ENCODE assay signal across 9 mouse cellular contexts in the genomic region with DNA sequence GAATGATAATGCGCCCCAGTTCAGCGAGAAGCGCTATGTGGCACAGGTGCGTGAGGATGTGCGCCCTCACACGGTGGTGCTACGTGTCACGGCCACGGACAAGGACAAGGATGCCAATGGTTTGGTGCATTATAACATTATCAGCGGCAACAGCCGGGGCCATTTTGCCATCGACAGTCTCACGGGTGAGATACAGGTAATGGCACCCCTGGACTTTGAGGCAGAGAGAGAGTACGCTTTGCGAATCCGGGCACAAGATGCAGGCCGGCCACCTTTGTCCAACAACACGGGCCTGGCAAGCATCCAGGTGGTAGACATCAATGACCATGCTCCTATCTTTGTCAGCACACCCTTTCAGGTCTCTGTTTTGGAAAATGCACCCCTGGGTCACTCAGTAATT. TPM values are rescaled to one million over a fixed set of nuclear protein-coding genes. Genes with fewer than 3 reads are reported as not detected.
DNase-seq lines count a peak whose midpoint lies in the region; ATAC-seq and TF ChIP-seq lines count a peak whose summit lies in the region.
"Had no signal": no experiment of that assay in that cellular context is flagged by ENCODE, and none has a peak within 500 bp of the region (broad histone marks: within the 10 kb centered on the region; RNA-seq: fewer than 3 reads in every experiment).

No protein-coding gene starts in this region.

- TF ChIP-seq EP300 in stomach, postnatal 0 days (optimal IDR thresholded peaks at IDR 0.05), result no peak

- H3K4me3 ChIP-seq in cerebellum, adult 2 months (replicated peaks; ENCODE audit: insufficient read depth, low read depth, low read length), result peak overlapping the region; percentile 95
- H3K4me3 ChIP-seq in stomach, embryonic 14.5 days (ENCODE audit: low read depth, low read length), result no peak overlapping the region
- H3K4me3 ChIP-seq in stomach, postnatal 0 days (ENCODE audit: low read depth, low read length), result no peak overlapping the region
- H3K4me3 ChIP-seq in limb, embryonic 12.5 days (replicated peaks), result peak overlapping the region; percentile 39
- H3K4me3 ChIP-seq in olfactory bulb, adult 2 months (ENCODE audit: insufficient read depth, low read depth, low read length), result peak overlapping the region; percentile 86; the same call in 1 of the 2 replicates

- no peaks in the 10 kb centered on the region for H3K27me3 ChIP-seq in cerebellum, adult 2 months (ENCODE audit: control insufficient read depth, insufficient read depth, low read length)
- peaks cover 60% of the 10 kb centered on the region for H3K27me3 ChIP-seq in stomach, embryonic 14.5 days (ENCODE audit: control insufficient read depth, insufficient read depth, low read length)
- H3K27me3 ChIP-seq in stomach, postnatal 0 days (ENCODE audit: control insufficient read depth, insufficient read depth, low read length), result peaks cover 21% of the 10 kb centered on the region
- peaks cover 100% of the 10 kb centered on the region for H3K27me3 ChIP-seq in limb, embryonic 12.5 days

- no peak for ATAC-seq in cerebellum, adult (ENCODE audit: insufficient number of reproducible peaks, low FRiP score, low TSS enrichment)
- ATAC-seq in stomach, embryonic 14.5 days (ENCODE audit: insufficient number of reproducible peaks, insufficient read depth, low FRiP score, low read depth), result no peak
- ATAC-seq in stomach, postnatal 0 days (ENCODE audit: low FRiP score, low TSS enrichment), result no peak
- no peak for ATAC-seq in limb, embryonic 12.5 days (ENCODE audit: insufficient number of reproducible peaks, insufficient read depth, low FRiP score, low TSS enrichment, low read depth)

- no peak for TF ChIP-seq POLR2A in cerebellum, adult 2 months (IDR thresholded peaks at IDR 0.05; ENCODE audit: borderline replicate concordance, insufficient read depth, low read length)
- no peak for TF ChIP-seq POLR2A in olfactory bulb, adult 2 months (IDR thresholded peaks at IDR 0.05; ENCODE audit: insufficient read depth, low read depth, low read length)

- H3K9ac ChIP-seq in stomach, embryonic 14.5 days (replicated peaks; ENCODE audit: low read depth, low read length), result no peak overlapping the region
- no peak overlapping the region for H3K9ac ChIP-seq in stomach, postnatal 0 days (ENCODE audit: low read length)
- H3K9ac ChIP-seq in limb, embryonic 12.5 days (replicated peaks), result no peak overlapping the region

- peaks cover 45% of the 10 kb centered on the region for H3K4me1 ChIP-seq in cerebellum, adult 2 months (ENCODE audit: control insufficient read depth, insufficient read depth, low read length)
- H3K4me1 ChIP-seq in stomach, embryonic 14.5 days (ENCODE audit: control insufficient read depth, insufficient read depth, low read length), result peaks cover 9% of the 10 kb centered on the region; the same call in 1 of the 2 replicates
- H3K4me1 ChIP-seq in stomach, postnatal 0 days (replicated peaks; ENCODE audit: control insufficient read depth, insufficient read depth), result peaks cover 10% of the 10 kb centered on the region
- H3K4me1 ChIP-seq in limb, embryonic 12.5 days (replicated peaks), result peaks cover 27% of the 10 kb centered on the region
- peaks cover 49% of the 10 kb centered on the region for H3K4me1 ChIP-seq in olfactory bulb, adult 2 months (ENCODE audit: control insufficient read depth, insufficient read depth, low read length)

- no peaks in the 10 kb centered on the region for H3K9me3 ChIP-seq in stomach, embryonic 14.5 days (ENCODE audit: control insufficient read depth, low read depth, low read length)
- no peaks in the 10 kb centered on the region for H3K9me3 ChIP-seq in stomach, postnatal 0 days (ENCODE audit: control insufficient read depth, low read length)
- no peaks in the 10 kb centered on the region for H3K9me3 ChIP-seq in limb, embryonic 12.5 days

- no peak for TF ChIP-seq CTCF in cerebellum, adult 2 months (IDR thresholded peaks at IDR 0.05; ENCODE audit: borderline replicate concordance, insufficient read depth, low read depth, low read length)
- TF ChIP-seq CTCF in stomach, postnatal 0 days (IDR thresholded peaks at IDR 0.05; ENCODE audit: low read depth), result no peak
- TF ChIP-seq CTCF in olfactory bulb, adult 2 months (IDR thresholded peaks at IDR 0.05; ENCODE audit: insufficient read depth, low read depth, low read length), result no peak

- WGBS in cerebellum, adult 2 months, result 67% methylated on average over 18 of the region's 18 CpGs
- WGBS in stomach, embryonic 14.5 days, result 63% methylated on average over 18 of the region's 18 CpGs
- 59% methylated on average over 18 of the region's 18 CpGs for WGBS in stomach, postnatal 0 days
- WGBS in limb, embryonic 12.5 days, result 63% methylated on average over 18 of the region's 18 CpGs
- WGBS in olfactory bulb, adult 2 months, result 71% methylated on average over 18 of the region's 18 CpGs

- H3K4me2 ChIP-seq in stomach, embryonic 14.5 days (replicated peaks; ENCODE audit: low read depth, low read length), result peak overlapping the region; percentile 69; the same call in 1 of the 2 replicates
- no peak overlapping the region for H3K4me2 ChIP-seq in stomach, postnatal 0 days (replicated peaks; ENCODE audit: low read depth)
- peak overlapping the region; percentile 64; the same call in 1 of the 2 replicates for H3K4me2 ChIP-seq in limb, embryonic 12.5 days

- no peaks in the 10 kb centered on the region for H3K36me3 ChIP-seq in stomach, embryonic 14.5 days (ENCODE audit: control insufficient read depth, insufficient read depth, low read length)
- H3K36me3 ChIP-seq in stomach, postnatal 0 days (ENCODE audit: control insufficient read depth, insufficient read depth, low read length), result no peaks in the 10 kb centered on the region
- no peaks in the 10 kb centered on the region for H3K36me3 ChIP-seq in limb, embryonic 12.5 days

- H3K27ac ChIP-seq in cerebellum, adult 2 months (ENCODE audit: insufficient read depth, low read length), result no peak overlapping the region
- H3K27ac ChIP-seq in stomach, embryonic 14.5 days (ENCODE audit: low read length), result no peak overlapping the region
- H3K27ac ChIP-seq in stomach, postnatal 0 days (replicated peaks), result no peak overlapping the region
- no peak overlapping the region for H3K27ac ChIP-seq in limb, embryonic 12.5 days
- H3K27ac ChIP-seq in olfactory bulb, adult 2 months (ENCODE audit: insufficient read depth, low read depth, low read length), result no peak overlapping the region

- peak in 1 of 2 experiments; percentile 42 for DNase-seq in cerebellum, adult 2 months
- no peak for DNase-seq in stomach, postnatal 0 days (ENCODE audit: low spot score)
- no peak for DNase-seq in layer of hippocampus, adult 18-20 months (ENCODE audit: low spot score in 2 of 2)
- DNase-seq in layer of hippocampus, postnatal 10 days (ENCODE audit: low spot score in 2 of 2), result no peak
- DNase-seq: thymus, adult 2 months had no signal

RNA-seq across cellular contexts. Expression of gene Celsr3, which starts 1.8 kb away (rescaled TPM):
- 77.1 and 88.3 TPM in 2 replicates for polyA plus RNA-seq in cerebellum, adult 2 months (2012; rRNA removed)
- polyA plus RNA-seq in stomach, embryonic 14.5 days (2014; fragmentation: Nextera tagmentation; extraction: Ambion mirVana), result 1.3 and 1.8 TPM in 2 replicates
- 0.15 and 0.22 TPM in 2 replicates for polyA plus RNA-seq in stomach, postnatal 0 days (2015; fragmentation: Nextera tagmentation; extraction: Ambion mirVana)
- 0.14 and 0.30 TPM in 2 replicates for polyA plus RNA-seq in limb, embryonic 12.5 days (2016; fragmentation: Nextera tagmentation; extraction: Ambion mirVana)
- not detected in 2 replicates for polyA plus RNA-seq in olfactory bulb, adult 2 months (2012; ENCODE audit: insufficient read depth, insufficient read length, low replicate concordance, missing spikeins)
- 10 to 100 TPM; 54.6 to 58.6 TPM for total RNA-seq in layer of hippocampus, adult 18-20 months (2021)
- 10 to 100 TPM; 64.6 to 78.9 TPM for total RNA-seq in layer of hippocampus, postnatal 10 days (2021)

RNA-seq across cellular contexts. Expression of gene Nckipsd, which starts 19.7 kb away (rescaled TPM):
- polyA plus RNA-seq in cerebellum, adult 2 months (2012; rRNA removed), result 73.9 and 76.9 TPM in 2 replicates
- 11.9 and 15.3 TPM in 2 replicates for polyA plus RNA-seq in stomach, embryonic 14.5 days (2014; fragmentation: Nextera tagmentation; extraction: Ambion mirVana)
- 7.9 and 8.5 TPM in 2 replicates for polyA plus RNA-seq in stomach, postnatal 0 days (2015; fragmentation: Nextera tagmentation; extraction: Ambion mirVana)
- 19.3 and 21.6 TPM in 2 replicates for polyA plus RNA-seq in limb, embryonic 12.5 days (2016; fragmentation: Nextera tagmentation; extraction: Ambion mirVana)
- not detected in 2 replicates for polyA plus RNA-seq in olfactory bulb, adult 2 months (2012; ENCODE audit: insufficient read depth, insufficient read length, low replicate concordance, missing spikeins)
- total RNA-seq in layer of hippocampus, adult 18-20 months (2021), result 10 to 100 TPM; 75.6 to 78.8 TPM
- 10 to 100 TPM; 40.7 to 43.4 TPM for total RNA-seq in layer of hippocampus, postnatal 10 days (2021)

RNA-seq across cellular contexts. Expression of gene Slc26a6, which starts 25.2 kb away (rescaled TPM):
- 22.6 and 28.2 TPM in 2 replicates for polyA plus RNA-seq in cerebellum, adult 2 months (2012; rRNA removed)
- 17.8 and 19.1 TPM in 2 replicates for polyA plus RNA-seq in stomach, embryonic 14.5 days (2014; fragmentation: Nextera tagmentation; extraction: Ambion mirVana)
- 8.0 and 8.2 TPM in 2 replicates for polyA plus RNA-seq in stomach, postnatal 0 days (2015; fragmentation: Nextera tagmentation; extraction: Ambion mirVana)
- polyA plus RNA-seq in limb, embryonic 12.5 days (2016; fragmentation: Nextera tagmentation; extraction: Ambion mirVana), result 16.3 and 20.1 TPM in 2 replicates
- polyA plus RNA-seq in olfactory bulb, adult 2 months (2012; ENCODE audit: insufficient read depth, insufficient read length, low replicate concordance, missing spikeins), result not detected in 2 replicates
- 10 to 100 TPM; 13.8 to 16.1 TPM for total RNA-seq in layer of hippocampus, adult 18-20 months (2021)
- 10 to 100 TPM; 35.8 to 38.1 TPM for total RNA-seq in layer of hippocampus, postnatal 10 days (2021)

RNA-seq across cellular contexts. Expression of gene Ip6k2, which starts 44.3 kb away (rescaled TPM):
- 162 and 168 TPM in 2 replicates for polyA plus RNA-seq in cerebellum, adult 2 months (2012; rRNA removed)
- 118 and 123 TPM in 2 replicates for polyA plus RNA-seq in stomach, embryonic 14.5 days (2014; fragmentation: Nextera tagmentation; extraction: Ambion mirVana)
- polyA plus RNA-seq in stomach, postnatal 0 days (2015; fragmentation: Nextera tagmentation; extraction: Ambion mirVana), result 35.7 and 37.8 TPM in 2 replicates
- polyA plus RNA-seq in limb, embryonic 12.5 days (2016; fragmentation: Nextera tagmentation; extraction: Ambion mirVana), result 144 and 146 TPM in 2 replicates
- polyA plus RNA-seq in olfactory bulb, adult 2 months (2012; ENCODE audit: insufficient read depth, insufficient read length, low replicate concordance, missing spikeins), result not detected in 2 replicates
- total RNA-seq in layer of hippocampus, adult 18-20 months (2021), result 100 to 1,000 TPM; 240 to 270 TPM
- total RNA-seq in layer of hippocampus, postnatal 10 days (2021), result 100 to 1,000 TPM; 180 to 190 TPM

Comparison
In these comparisons a context has a peak if more than half of its experiments do, and no peak if none do; other contexts are left out.
1. H3K4me3 ChIP-seq: peak in cerebellum, adult 2 months (single experiment), limb, embryonic 12.5 days (single experiment) and olfactory bulb, adult 2 months (single experiment); none in stomach, embryonic 14.5 days (single experiment) and stomach, postnatal 0 days (single experiment).